Mouse (Mus musculus) bone marrow macrophage, adult 2 months (primary cell): Measurements from ENCODE around the gene Trappc3.

ENCODE experiments used
- CTCF ChIP-seq: IDR thresholded peaks from 2 replicates; pipeline ENCODE4 v1.5.1; 2012; ENCODE audit warnings: low read depth, mild to moderate bottlenecking, low read length, moderate library complexity
- POLR2A ChIP-seq: IDR thresholded peaks from 2 replicates; pipeline ENCODE4 v1.6.1; 2012; ENCODE audit warnings: mild to moderate bottlenecking, low read depth, low read length, borderline replicate concordance

- TF ChIP-seq CTCF = no peak
- TF ChIP-seq POLR2A = no peak
These were observed 51.1 kb downstream of the Trappc3 start for GRCm38 (mm10) chr4:126313202-126313601.
